35 mouse cellular contexts compared by ENCODE assay signal in genomic region chr17:28532557-28532956, GRCm38 (mm10). TPM values are rescaled to one million over a fixed set of nuclear protein-coding genes. Genes with fewer than 3 reads are reported as not detected.
"Had no signal": no experiment of that assay in that cellular context is flagged by ENCODE, and none has a peak within 500 bp of the region (broad histone marks: within the 10 kb centered on the region; RNA-seq: fewer than 3 reads in every experiment).

No protein-coding gene starts in this region.

- DNase-seq: gastrocnemius, adult 2 months; gastrocnemius, postnatal 10 days; gastrocnemius, postnatal 25 days; heart, adult 11 months; heart, adult 2 months; heart, postnatal 14 days; heart, postnatal 36 days; kidney, postnatal 14 days; layer of hippocampus, adult 9-11 months; left cerebral cortex, postnatal 4 days had no signal

- ATAC-seq: hindbrain, postnatal 0 days had no signal

- H3K27ac ChIP-seq: gastrocnemius, adult 2 months; heart, adult 2 months; heart, embryonic 13.5 days; heart, embryonic 15.5 days; hindbrain, embryonic 13.5 days; hindbrain, embryonic 15.5 days; hindbrain, postnatal 0 days; kidney, embryonic 15.5 days; kidney, postnatal 0 days; left cerebral cortex, adult 2 months; limb, embryonic 13.5 days; limb, embryonic 15.5 days had no signal

- H3K36me3 ChIP-seq: heart, embryonic 13.5 days; heart, embryonic 15.5 days; hindbrain, embryonic 13.5 days; hindbrain, embryonic 15.5 days; kidney, embryonic 15.5 days; limb, embryonic 13.5 days; limb, embryonic 15.5 days had no signal

- H3K27me3 ChIP-seq: hindbrain, embryonic 15.5 days; limb, embryonic 15.5 days had no signal

- H3K4me3 ChIP-seq: gastrocnemius, adult 2 months; heart, adult 2 months; heart, embryonic 13.5 days; heart, embryonic 15.5 days; hindbrain, embryonic 13.5 days; hindbrain, embryonic 15.5 days; left cerebral cortex, adult 2 months; limb, embryonic 13.5 days; limb, embryonic 15.5 days had no signal

- H3K4me2 ChIP-seq: heart, embryonic 15.5 days; hindbrain, embryonic 15.5 days had no signal

- H3K9ac ChIP-seq: heart, embryonic 13.5 days; heart, embryonic 15.5 days; hindbrain, embryonic 13.5 days; hindbrain, embryonic 15.5 days; kidney, embryonic 15.5 days; limb, embryonic 13.5 days; limb, embryonic 15.5 days had no signal

- H3K9me3 ChIP-seq: heart, embryonic 13.5 days; heart, embryonic 15.5 days; hindbrain, embryonic 15.5 days; kidney, embryonic 15.5 days; limb, embryonic 13.5 days; limb, embryonic 15.5 days had no signal

RNA-seq across cellular contexts. Expression of gene Armc12, which starts 2.0 kb away (rescaled TPM):
- total RNA-seq: gastrocnemius, adult 2 months; gastrocnemius, postnatal 10 days; gastrocnemius, postnatal 25 days; gastrocnemius, postnatal 4 days; heart, adult 2 months; heart, postnatal 14 days; heart, postnatal 36 days; hematopoietic stem cell, adult 5-6 weeks; hindbrain, postnatal 0 days; layer of hippocampus, adult 18-20 months; layer of hippocampus, adult 8-10 months; layer of hippocampus, postnatal 14 days; left cerebral cortex, adult 2 months; left cerebral cortex, postnatal 14 days; left cerebral cortex, postnatal 4 days; liver, adult 2 months had no signal
- polyA plus RNA-seq: frontal cortex, adult 2 months; heart, embryonic 11.5 days; heart, embryonic 13.5 days; heart, embryonic 15.5 days; heart, postnatal 0 days; hindbrain, embryonic 11.5 days; hindbrain, embryonic 13.5 days; hindbrain, embryonic 15.5 days; hindbrain, postnatal 0 days; intestine, embryonic 14.5 days; intestine, embryonic 16.5 days; kidney, embryonic 15.5 days; kidney, postnatal 0 days; large intestine, adult 2 months; limb, embryonic 11.5 days; limb, embryonic 13.5 days; limb, embryonic 15.5 days; liver, adult 2 months had no signal

RNA-seq across cellular contexts. Expression of gene Clpsl2, which starts 16.7 kb away (rescaled TPM):
- total RNA-seq: gastrocnemius, adult 2 months; gastrocnemius, postnatal 10 days; gastrocnemius, postnatal 25 days; gastrocnemius, postnatal 4 days; heart, adult 2 months; heart, postnatal 14 days; heart, postnatal 36 days; hematopoietic stem cell, adult 5-6 weeks; hindbrain, postnatal 0 days; layer of hippocampus, adult 18-20 months; layer of hippocampus, adult 8-10 months; layer of hippocampus, postnatal 14 days; left cerebral cortex, adult 2 months; left cerebral cortex, postnatal 14 days; left cerebral cortex, postnatal 4 days; liver, adult 2 months had no signal
- polyA plus RNA-seq: frontal cortex, adult 2 months; heart, adult 2 months; heart, embryonic 11.5 days; heart, embryonic 13.5 days; heart, embryonic 15.5 days; heart, postnatal 0 days; hindbrain, embryonic 11.5 days; hindbrain, embryonic 13.5 days; hindbrain, embryonic 15.5 days; hindbrain, postnatal 0 days; intestine, embryonic 14.5 days; intestine, embryonic 16.5 days; kidney, embryonic 15.5 days; kidney, postnatal 0 days; large intestine, adult 2 months; limb, embryonic 11.5 days; limb, embryonic 13.5 days; limb, embryonic 15.5 days; liver, adult 2 months had no signal

RNA-seq across cellular contexts. Expression of gene Clps, which starts 28.0 kb away (rescaled TPM):
- total RNA-seq: gastrocnemius, adult 2 months; gastrocnemius, postnatal 10 days; gastrocnemius, postnatal 25 days; gastrocnemius, postnatal 4 days; heart, adult 2 months; heart, postnatal 14 days; heart, postnatal 36 days; hematopoietic stem cell, adult 5-6 weeks; hindbrain, postnatal 0 days; layer of hippocampus, adult 18-20 months; layer of hippocampus, adult 8-10 months; layer of hippocampus, postnatal 14 days; left cerebral cortex, adult 2 months; left cerebral cortex, postnatal 14 days; left cerebral cortex, postnatal 4 days had no signal
- polyA plus RNA-seq: heart, embryonic 11.5 days; heart, postnatal 0 days; hindbrain, embryonic 11.5 days; hindbrain, embryonic 13.5 days; hindbrain, postnatal 0 days; kidney, postnatal 0 days; limb, embryonic 11.5 days had no signal

RNA-seq across cellular contexts. Expression of gene Lhfpl5, which starts 42.9 kb away (rescaled TPM):
- total RNA-seq: gastrocnemius, adult 2 months; gastrocnemius, postnatal 10 days; gastrocnemius, postnatal 25 days; gastrocnemius, postnatal 4 days; heart, adult 2 months; heart, postnatal 14 days; heart, postnatal 36 days; hematopoietic stem cell, adult 5-6 weeks; liver, adult 2 months had no signal
- polyA plus RNA-seq: heart, embryonic 11.5 days; kidney, postnatal 0 days; liver, adult 2 months had no signal
